Mouse (Mus musculus) cerebellum, adult 11 months (tissue): ENCODE results near the gene Cxcl14.

Experiments
- DNase-seq: peaks from one replicate; pipeline ENCODE4 v3.0.0; 2022

The Cxcl14 gene

GRCm38 (mm10) chr13:56250551-56251161, 45.7 kb downstream of the Cxcl14 start:
- DNase-seq = no peak

GRCm38 (mm10) chr13:56249593-56250341, 46.6 kb downstream of the Cxcl14 start:
- DNase-seq = no peak

- DNase-seq = no peak
These were observed 53.2 kb downstream of the Cxcl14 start for GRCm38 (mm10) chr13:56243104-56243503.

- no peak for DNase-seq
These were observed 56.2 kb downstream of the Cxcl14 start for GRCm38 (mm10) chr13:56240012-56240770.
